Mouse (Mus musculus): ENCODE measurements around the gene Gsta4. TPM values are rescaled to one million over a fixed set of nuclear protein-coding genes. Genes with fewer than 3 reads are reported as not detected.

The Gsta4 gene
- polyA plus RNA-seq, 1 experiment from 2014 or later, result 20.3 TPM

Other genes with a start within 250 kb of the Gsta4 start
- gene Gcm1, start 130.8 kb upstream of the Gsta4 start, polyA plus RNA-seq (2016; fragmentation: Nextera tagmentation; extraction: Ambion mirVana), result 0.10 and 0.14 TPM in 2 replicates
- gene Fbxo9, start 73.7 kb upstream of the Gsta4 start, polyA plus RNA-seq (2016; fragmentation: Nextera tagmentation; extraction: Ambion mirVana), result 34.7 and 39.7 TPM in 2 replicates
- 40.1 and 43.3 TPM in 2 replicates for gene Ick, start 73.6 kb upstream of the Gsta4 start, polyA plus RNA-seq (2016; fragmentation: Nextera tagmentation; extraction: Ambion mirVana)
- gene Gsta1, start 47.9 kb downstream of the Gsta4 start, polyA plus RNA-seq (2016; fragmentation: Nextera tagmentation; extraction: Ambion mirVana), result not detected in 2 replicates
- gene Gm3776, start 74.4 kb downstream of the Gsta4 start, polyA plus RNA-seq (2016; fragmentation: Nextera tagmentation; extraction: Ambion mirVana), result not detected in 2 replicates
- gene Gm10639, start 107.1 kb downstream of the Gsta4 start, polyA plus RNA-seq (2016; fragmentation: Nextera tagmentation; extraction: Ambion mirVana), result not detected in 2 replicates
- not detected in 2 replicates for gene Omt2a, start 132.0 kb downstream of the Gsta4 start, polyA plus RNA-seq (2016; fragmentation: Nextera tagmentation; extraction: Ambion mirVana)
- gene Omt2b, start 144.8 kb downstream of the Gsta4 start, polyA plus RNA-seq (2016; fragmentation: Nextera tagmentation; extraction: Ambion mirVana), result not detected in 2 replicates
- gene Gsta2, start 173.0 kb downstream of the Gsta4 start, polyA plus RNA-seq (2016; fragmentation: Nextera tagmentation; extraction: Ambion mirVana), result not detected in 2 replicates
- 0.67 TPM in 1 of 2 replicates, not detected in the other for gene Dppa5a, start 185.4 kb downstream of the Gsta4 start, polyA plus RNA-seq (2016; fragmentation: Nextera tagmentation; extraction: Ambion mirVana)
- 2.4 and 3.6 TPM in 2 replicates for gene Ooep, start 196.0 kb downstream of the Gsta4 start, polyA plus RNA-seq (2016; fragmentation: Nextera tagmentation; extraction: Ambion mirVana)
- 0.15 and 0.17 TPM in 2 replicates for gene Ddx43, start 213.0 kb downstream of the Gsta4 start, polyA plus RNA-seq (2016; fragmentation: Nextera tagmentation; extraction: Ambion mirVana)

Data from midbrain, embryonic 12.5 days (tissue).